18 mouse cellular contexts compared by ENCODE assay signal in genomic region chr17:84233758-84234157, GRCm38 (mm10).
"Had no signal": no experiment of that assay in that cellular context is flagged by ENCODE, and none has a peak within 500 bp of the region (broad histone marks: within the 10 kb centered on the region; RNA-seq: fewer than 3 reads in every experiment).

No protein-coding gene starts in this region.

- DNase-seq: lung, adult 18-20 months; lung, embryonic 14.5 days; lung, postnatal 10 days; lung, postnatal 4 days; midbrain, embryonic 14.5 days; right cerebral cortex, adult 18-20 months; right cerebral cortex, postnatal 25 days; right cerebral cortex, postnatal 4 days; spleen, adult 18-20 months; thymus, adult 18-20 months; thymus, postnatal 14 days; thymus, postnatal 36 days had no signal

- H3K4me2 ChIP-seq: lung, embryonic 14.5 days; midbrain, embryonic 12.5 days; neural tube, embryonic 13.5 days; neural tube, embryonic 15.5 days had no signal

- H3K4me3 ChIP-seq: midbrain, embryonic 10.5 days; midbrain, embryonic 12.5 days; myocyte; neural tube, embryonic 13.5 days; neural tube, embryonic 15.5 days had no signal

- H3K27me3 ChIP-seq: midbrain, embryonic 12.5 days; neural tube, embryonic 13.5 days; neural tube, embryonic 15.5 days had no signal

- H3K27ac ChIP-seq: midbrain, embryonic 10.5 days; midbrain, embryonic 12.5 days; neural tube, embryonic 13.5 days; neural tube, embryonic 15.5 days had no signal

- H3K4me1 ChIP-seq: midbrain, embryonic 10.5 days; midbrain, embryonic 12.5 days; neural tube, embryonic 13.5 days; neural tube, embryonic 15.5 days had no signal

- ATAC-seq: midbrain, embryonic 16.5 days had no signal

- H3K9me3 ChIP-seq: midbrain, embryonic 10.5 days; midbrain, embryonic 12.5 days; neural tube, embryonic 13.5 days; neural tube, embryonic 15.5 days had no signal

- H3K9ac ChIP-seq: lung, embryonic 14.5 days; midbrain, embryonic 12.5 days; neural tube, embryonic 13.5 days; neural tube, embryonic 15.5 days had no signal
